Mouse (Mus musculus): ENCODE measurements at regions not wholly inside any gene's neighbourhood (a gene's known extent, or its start where the extent isn't known, plus 50 kb on each side); places are given as distances from the start of the nearest gene placed in this dataset.
"Not testable (repeated sequence)": the region's sequence is repeated elsewhere in the genome, so short reads cannot be mapped to it uniquely, and the experiment has no call there.

DNA sequence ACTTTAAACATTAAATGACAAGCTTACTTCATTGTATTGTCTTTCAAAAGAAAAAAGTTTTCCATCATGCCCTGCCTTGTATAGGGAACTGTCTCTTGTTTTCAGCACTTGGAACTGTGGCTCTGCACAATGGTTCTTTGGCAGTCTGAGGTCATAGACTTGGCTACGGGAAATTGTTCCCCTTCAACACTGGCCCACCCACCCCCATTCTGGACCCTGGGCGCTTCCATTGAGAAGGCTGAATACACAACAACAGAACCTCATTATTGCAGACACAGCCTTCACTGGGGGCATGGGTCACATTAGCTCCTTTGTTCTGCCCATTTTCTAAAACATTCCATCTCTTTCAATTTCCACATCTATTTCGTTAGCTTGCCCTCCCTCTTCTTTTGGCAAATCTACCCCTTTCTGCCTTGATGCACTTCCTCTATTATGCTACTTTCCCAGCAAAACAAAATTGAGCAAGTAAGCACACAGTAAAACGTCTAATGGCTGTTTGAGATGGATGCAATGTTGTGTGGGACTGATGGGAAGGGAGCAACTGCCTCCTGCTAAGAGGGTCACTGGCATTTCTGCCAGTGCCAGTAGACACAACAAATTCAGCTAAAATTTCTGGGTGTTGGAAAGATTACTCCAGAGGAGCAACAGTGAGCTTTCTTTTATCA is 136.0 kb upstream of the Mad2l1 start:
- DNase-seq = no peak

DNA sequence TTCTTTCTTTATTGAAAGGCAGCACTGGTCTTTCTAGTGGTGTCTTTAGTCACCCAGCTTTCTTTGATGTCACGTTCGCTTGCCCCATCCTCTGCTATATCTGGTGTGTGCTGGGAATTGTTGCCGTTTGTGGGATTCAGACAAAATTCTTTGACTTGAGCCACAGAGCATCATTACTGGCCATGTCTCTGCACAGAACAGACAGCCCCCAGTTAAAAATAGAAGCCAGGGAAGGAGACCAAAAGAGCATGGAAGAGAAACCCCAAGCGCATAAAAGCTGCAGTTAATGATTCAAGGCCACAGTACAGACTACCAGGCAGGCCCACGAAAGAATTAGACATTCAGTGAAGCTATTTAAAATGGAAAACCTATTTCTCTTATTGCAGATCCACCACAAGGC is 133.7 kb upstream of the Mad2l1 start:
- DNase-seq = no peak

DNA sequence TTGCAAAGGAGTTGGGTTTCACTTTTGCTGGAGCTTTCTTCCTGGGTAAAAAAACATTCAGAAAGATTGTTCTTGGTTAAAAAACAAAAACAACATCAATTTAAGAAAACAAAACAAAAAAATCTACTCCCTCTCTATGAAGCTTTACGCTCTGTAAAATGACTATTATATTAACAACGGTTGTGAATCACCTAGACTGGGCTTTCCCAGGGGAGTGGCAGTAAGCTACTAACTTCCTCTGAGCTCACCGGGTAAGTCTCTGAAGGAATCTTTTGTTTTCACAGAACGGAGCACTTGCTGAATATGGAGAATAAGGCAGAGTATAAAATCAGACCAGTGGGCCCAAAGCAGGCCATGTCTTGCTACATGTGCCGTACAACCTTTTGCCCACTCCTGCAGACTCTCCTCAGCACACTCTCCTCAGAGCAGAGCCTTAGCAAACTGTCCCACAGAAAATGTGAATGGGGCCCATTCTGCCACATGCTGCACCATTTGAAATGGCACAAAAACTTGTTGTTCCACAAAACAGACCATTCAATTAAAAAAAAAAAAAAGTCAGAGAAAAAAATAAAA is 133.2 kb upstream of the Mad2l1 start:
- no peak for DNase-seq

DNA sequence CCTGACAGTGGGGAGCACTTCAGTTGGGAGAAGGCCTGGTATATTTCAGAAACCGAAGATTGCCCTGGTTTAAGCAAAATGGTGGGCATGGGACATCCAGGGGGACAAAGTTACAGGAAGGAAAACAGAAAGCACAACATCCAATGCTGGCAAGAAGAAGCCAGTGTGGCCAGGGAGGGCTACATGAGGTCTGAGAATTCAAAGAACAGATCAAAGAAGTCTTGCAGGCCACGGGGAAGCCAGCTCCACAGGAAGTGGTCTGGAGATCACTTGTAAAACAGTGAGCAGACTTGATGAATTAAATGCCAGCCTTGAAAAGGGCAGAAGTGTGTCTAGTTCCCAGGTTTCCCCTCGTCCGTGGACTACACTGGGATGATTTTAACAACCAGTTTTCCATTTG is 120.4 kb upstream of the Mad2l1 start:
- DNase-seq = no peak

DNA sequence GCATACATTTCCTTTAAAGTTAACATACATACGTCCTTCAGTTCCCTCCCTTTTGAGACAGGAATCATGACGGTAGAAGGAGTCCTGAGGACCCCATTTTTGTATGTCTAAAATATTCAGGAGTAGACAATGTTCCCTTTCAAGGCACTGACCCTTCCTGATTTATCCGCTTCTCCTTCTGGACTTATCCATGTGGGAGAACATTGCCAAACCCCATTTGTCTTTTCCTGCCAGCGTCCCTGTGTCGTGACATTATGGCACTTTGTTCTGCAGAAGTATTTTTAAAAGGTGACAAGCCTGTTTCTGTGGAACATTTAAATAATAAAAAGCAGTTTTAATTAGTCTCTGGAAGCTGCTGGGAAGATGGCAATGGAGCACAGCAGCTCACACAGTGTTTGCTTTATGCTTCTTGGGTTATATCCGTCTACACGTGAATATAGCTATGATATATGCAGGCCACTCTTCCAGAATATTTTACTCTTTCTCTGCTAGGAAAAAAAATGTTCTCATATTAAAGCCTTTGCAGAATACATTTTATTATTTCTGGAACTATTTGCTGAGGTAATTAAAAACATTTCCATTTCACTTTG is 115.6 kb upstream of the Mad2l1 start:
- DNase-seq = no peak

DNA sequence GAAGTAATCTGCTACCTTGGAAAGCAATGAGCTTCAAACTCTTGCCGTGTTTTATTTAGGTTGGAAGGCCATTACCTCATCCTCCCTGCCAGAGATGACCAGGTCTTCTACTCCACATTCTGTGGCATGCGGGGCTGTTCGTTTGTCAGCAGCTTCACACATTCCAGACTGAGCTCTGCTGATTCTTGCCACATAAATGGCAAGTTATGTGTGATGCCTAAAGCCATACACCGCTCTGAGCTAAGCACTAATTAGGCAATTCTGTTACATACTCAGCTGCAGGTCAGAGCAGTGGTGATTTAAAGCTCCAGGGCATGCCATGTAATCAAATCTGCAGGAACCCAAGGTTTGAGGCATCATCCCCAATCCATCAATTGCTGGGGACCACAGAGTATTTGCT is 106.8 kb upstream of the Mad2l1 start:
- DNase-seq = no peak

DNA sequence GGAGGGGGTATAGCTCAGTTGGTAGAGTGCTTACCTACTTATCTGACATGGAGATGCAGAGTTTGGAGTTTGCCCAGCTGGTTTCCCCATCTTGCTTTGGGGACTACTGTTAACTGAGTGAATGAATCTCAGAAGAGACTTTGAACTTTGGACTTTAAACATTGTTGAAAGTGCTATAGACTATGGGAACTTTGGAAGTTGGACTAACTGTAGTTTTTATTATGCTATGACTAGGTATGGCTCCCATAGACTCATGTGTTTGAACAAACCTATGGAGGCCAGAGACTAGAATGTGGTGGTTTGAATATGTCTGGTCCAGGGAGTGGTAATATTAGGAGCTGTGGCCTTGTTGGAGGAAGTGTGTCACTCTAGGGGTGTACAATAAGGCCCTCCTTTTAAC is 84.8 kb upstream of the Mad2l1 start:
- DNase-seq = not testable (repeated sequence)

DNA sequence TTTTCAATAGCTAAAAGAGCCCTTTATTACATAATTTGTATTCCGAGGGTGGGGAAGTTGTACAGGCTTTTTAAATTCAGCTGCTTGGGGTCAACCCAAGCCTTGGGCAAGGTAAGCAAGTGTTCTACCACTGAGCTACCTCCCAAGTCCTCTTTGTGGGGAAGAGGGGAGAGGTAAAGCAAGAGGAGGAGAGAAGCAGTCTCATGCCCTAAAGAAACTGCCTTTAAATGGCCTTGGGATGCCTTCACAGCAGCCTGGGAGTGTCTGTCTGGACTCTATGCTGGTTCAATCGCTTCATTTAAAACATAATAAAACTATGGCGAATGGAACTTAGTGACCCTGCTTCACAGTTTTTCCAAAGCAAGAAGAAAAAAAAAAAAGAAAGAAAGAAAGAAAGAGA is 77.0 kb upstream of the Mad2l1 start:
- DNase-seq = no peak

DNA sequence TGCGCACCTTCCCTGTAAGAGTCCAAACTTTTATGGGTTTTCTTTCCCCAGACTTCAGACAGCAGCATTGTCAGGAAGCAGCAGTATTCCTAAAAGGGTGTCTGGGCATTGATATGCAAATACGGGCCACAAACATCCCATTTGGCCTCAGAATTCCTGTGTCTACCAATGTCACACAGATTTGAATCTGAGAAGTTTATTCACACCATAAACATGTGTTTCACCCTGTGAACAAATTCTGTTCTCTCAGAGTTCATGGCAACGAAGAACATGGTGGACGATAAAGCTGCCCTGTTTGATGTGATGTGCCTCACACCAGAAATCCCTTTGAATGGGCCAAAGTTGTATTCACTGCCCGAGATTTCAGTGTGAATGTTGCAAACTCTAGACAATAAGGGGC is 70.7 kb upstream of the Mad2l1 start:
- DNase-seq = no peak

DNA sequence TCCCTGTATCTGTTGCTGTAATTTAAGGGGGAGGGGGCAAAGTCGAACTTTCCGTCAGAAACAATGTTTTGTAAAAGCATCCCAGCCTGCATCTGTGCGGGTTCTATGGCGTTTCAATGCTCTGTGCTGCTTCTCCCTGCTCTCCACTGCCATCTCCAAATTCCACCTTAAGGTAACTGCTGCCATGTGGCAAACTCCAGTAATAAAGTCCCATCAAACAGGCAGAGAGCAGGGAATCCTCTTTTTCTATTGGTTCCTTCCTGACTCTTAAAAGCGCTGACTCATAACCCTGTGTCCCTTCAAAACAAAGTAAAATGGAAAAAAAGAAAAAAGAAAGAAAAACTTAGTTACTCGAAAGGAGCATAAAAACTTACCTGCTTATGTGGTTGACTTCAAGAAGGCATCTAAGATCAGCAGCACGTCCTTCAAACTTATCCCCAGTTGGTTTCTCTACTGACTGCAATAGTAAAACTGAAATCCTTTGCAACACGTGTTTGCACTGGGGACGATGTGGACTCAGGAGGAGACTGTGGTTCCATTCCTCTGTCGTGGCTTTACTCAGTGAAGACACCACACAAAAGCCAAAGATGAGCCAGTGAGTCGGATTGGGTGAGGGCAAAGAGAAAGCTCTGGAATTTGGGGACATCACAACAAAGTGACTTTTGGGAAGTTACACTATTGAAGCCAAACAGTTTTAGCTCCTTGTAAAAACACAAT is 69.9 kb upstream of the Mad2l1 start:
- DNase-seq = no peak

DNA sequence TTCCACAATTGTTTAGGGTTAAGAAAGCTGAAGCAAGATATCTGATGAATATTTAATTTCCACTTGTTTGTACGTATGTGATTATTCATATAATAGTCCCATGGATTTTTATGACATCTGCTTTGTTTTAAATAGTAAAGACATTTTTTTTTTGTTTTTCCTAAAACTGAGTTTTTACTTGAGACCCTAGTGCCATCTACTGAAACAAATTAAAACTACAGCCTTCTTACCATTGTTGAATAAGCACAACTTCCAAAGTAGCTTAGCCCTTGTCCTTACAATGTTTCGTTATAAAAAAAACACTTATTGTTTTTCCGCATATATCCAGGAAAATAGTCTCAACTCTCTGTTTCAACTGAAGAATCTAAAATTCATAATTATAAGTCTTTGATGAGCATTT is 68.4 kb upstream of the Mad2l1 start:
- DNase-seq = no peak

DNA sequence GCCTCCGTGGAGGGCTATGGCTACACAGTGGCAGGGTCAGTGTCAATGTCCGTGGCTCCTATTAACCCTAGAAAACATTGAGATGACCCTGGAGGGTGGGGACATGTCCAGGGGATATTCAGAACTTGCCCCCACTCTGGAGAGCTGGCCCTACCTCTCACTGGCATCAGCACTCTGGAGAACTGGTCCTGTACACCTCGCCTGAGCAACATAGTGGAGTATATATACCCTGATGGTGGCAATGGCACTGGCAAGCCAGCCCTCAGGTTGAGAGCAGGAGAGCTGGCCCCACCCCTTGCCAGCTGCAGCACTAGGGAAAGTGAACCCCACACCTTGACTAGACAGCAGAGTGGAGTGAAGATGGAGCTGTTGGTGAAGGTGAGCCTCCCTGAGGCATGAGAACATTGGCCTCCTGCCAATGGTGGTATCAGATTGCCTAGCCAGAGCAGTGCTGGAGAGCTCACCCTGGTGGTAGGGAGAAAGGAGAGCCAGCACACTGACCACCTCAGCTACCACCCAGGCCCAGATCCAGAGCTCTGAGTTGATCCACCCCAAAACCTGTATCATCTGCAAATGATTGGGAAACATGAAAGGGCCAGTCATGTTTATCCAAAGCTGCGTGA is 64.5 kb upstream of the Mad2l1 start:
- no peak for DNase-seq

DNA sequence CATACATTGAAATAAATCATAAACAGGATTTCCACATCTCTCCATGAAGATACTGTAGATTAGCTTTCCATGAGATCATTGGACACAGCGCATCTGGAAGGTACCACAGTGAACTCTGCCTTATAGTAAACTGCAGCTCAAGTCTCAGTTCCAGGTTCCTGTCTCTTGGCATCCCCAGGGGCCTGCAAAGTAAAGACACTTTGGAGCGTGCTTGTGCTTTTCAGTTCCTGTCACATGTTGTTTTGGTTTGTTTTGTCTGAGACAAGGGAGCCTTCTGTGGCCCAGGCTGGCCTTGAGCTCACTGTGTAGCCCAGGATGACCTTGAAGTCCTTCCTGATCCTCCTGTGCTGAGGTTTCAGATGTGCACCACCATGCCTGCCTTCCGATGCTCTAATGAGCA is 63.4 kb upstream of the Mad2l1 start:
- no peak for DNase-seq

DNA sequence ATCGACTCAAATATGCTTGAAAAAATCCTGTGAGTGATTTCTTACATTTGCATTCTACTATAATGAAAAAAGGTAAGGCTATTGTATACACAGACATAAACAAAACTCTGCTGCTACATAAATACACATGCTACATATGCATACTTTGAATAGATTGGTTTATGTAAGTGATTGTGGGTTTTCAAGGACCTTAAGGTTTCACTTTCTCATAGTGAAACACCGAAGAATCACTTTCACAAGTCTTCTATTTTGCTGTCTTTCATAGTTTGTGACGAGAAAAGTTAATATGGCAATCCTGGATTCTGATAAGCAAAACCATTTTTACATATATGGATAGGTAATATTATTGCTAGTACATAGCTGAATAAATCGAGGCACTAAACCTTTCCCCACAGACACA is 62.5 kb upstream of the Mad2l1 start:
- DNase-seq = no peak

DNA sequence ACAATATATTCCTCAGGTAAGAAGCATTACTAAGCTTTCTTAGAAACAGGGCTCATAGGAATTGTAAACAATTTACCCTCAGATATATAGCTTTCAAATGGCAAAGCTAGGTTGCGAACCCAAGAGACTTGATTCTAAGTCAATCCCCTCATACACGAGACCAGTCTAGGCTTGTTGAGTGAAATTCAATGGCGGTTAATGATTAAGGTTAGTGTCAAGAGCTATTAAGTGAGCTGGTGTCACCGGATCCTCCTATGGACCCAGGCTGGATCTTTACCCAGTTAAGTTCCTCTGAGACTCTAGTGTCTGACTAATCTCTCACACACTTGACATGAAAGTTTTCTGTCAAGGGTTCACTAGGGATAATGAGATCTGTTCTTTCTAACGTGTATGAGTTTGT is 57.6 kb upstream of the Mad2l1 start:
- no peak for DNase-seq

DNA sequence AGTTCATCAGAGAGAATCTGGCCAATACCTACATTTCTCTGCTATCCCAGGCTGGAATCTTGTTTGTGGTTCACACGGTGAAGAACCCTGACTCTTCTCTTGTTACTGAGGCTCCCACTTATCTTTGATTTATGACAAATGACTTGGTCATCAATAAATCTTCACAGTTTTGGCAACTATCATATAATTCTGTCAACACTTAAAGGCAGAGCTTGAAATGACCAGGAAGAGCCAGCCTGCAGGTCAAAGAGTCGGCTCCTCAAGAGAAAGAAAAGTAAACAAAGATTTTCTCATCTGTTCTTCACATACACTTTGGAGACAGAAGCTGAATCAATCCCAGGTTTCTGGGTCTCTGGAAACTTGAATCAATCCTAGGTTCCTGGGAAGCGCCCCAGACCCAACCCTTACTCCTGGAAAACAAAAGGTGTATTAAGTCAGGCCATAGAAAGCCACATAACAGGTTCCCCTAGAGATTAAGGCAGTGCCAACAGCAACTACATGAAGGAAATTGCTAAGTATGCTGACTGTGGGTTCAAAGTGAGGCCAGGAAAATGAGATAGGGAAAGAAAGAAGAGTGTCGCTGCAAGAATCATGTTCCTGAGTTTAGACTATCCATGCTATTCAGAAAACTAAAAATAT is 56.7 kb upstream of the Mad2l1 start:
- DNase-seq = no peak

DNA sequence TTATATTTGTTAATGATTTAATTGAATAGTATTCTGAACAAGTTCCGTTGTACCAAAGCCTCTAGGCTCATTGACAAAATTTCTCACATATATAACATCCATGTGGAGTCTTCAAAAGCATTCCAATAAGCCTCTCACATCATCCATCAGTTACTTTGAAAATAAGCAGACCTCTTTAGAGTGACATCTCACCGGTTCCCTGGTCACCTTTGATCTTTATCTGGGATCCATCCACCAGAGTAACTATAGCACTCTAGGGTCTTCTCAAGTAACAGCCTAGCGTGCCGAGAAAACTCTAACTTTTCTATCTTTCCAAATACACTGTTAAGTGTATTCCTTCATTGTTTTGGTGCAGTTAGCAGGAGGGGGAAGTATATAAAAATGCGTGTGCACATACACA is 55.6 kb upstream of the Mad2l1 start:
- DNase-seq = no peak

DNA sequence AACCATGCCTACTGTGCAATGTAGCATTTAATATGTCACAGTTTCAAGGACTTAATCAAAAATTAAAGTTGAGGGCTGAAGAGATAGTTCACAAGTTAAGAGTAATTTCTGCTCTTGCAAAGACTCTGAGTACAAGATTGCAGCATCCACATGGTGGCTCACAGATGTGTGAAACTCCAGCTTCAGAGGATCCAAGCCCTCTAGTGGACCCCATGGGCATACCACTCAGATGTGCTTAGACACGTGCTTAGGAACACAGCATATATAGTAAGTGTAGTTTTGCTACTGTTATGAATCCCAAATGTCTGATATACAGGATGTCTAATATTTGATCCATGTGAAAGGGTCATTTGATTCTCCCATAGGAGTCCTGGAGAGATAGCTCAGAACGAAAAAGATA is 55.0 kb upstream of the Mad2l1 start:
- DNase-seq = no peak

DNA sequence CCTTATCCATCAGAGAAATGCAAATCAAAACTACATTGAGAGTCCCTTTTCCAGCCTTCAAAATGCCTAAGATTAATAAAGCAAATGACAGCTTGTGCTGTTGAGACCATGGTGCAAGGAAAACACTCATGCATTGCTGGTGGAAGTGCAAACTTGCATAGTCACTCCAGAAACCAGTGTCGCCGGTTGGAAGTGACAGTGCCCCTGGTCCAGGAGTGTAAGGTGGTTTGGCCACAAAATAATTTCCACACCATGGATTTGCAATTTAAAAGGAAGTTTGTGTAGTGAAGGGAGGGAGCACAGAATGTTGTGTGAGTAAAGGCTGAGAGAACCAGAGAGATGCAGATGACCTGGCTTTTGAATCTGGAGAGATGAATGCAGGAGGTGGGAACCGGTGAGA is 52.4 kb upstream of the Mad2l1 start:
- DNase-seq = no peak
